22 mouse cellular contexts compared by ENCODE assay signal in the genomic region with DNA sequence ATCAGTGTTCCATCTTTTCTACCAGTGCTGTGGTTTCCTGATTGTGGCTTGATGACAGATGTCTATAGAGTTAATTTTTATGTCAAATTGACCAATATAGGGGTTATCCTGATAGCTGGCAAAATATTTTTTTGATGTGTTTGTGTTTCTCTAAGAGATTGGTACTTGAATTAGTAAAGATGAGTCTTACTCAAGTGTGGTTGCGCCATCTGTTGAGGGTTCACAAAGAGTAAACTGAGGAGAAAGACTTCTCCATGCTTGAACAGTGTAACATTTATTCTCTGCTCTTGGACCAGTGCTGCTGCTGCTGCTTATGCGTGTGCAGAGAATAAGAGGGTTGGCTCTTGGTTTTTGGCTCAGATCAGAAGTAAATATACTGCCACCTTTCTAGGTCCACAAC. TPM values are rescaled to one million over a fixed set of nuclear protein-coding genes. Genes with fewer than 3 reads are reported as not detected.
DNase-seq lines count a peak whose midpoint lies in the region; ATAC-seq lines count a peak whose summit lies in the region.
"Had no signal": no experiment of that assay in that cellular context is flagged by ENCODE, and none has a peak within 500 bp of the region (broad histone marks: within the 10 kb centered on the region; RNA-seq: fewer than 3 reads in every experiment).

No protein-coding gene starts in this region.

- no peak overlapping the region for H3K4me2 ChIP-seq in liver, embryonic 11.5 days
- H3K4me2 ChIP-seq: forebrain, embryonic 13.5 days; heart, embryonic 11.5 days; hindbrain, embryonic 12.5 days; hindbrain, embryonic 15.5 days had no signal

- H3K36me3 ChIP-seq in liver, embryonic 11.5 days (ENCODE audit: control insufficient read depth, insufficient read depth, low read length) = no peaks in the 10 kb centered on the region
- H3K36me3 ChIP-seq: forebrain, embryonic 10.5 days; hindbrain, embryonic 12.5 days; hindbrain, embryonic 15.5 days had no signal

- no peak for ATAC-seq in liver, embryonic 11.5 days (replicated peaks; ENCODE audit: low FRiP score)
- ATAC-seq: activated CD4-positive, CD25-positive, alpha-beta regulatory T cell, adult 4 months; forebrain, embryonic 13.5 days; forebrain, embryonic 16.5 days had no signal

- no peaks in the 10 kb centered on the region for H3K4me1 ChIP-seq in liver, embryonic 11.5 days (replicated peaks; ENCODE audit: control insufficient read depth, insufficient read depth, low read length)
- H3K4me1 ChIP-seq: forebrain, embryonic 10.5 days; forebrain, embryonic 13.5 days; hindbrain, embryonic 12.5 days; hindbrain, embryonic 15.5 days had no signal

- WGBS in liver, embryonic 11.5 days = 89% methylated on average over 2 of the region's 2 CpGs

- peak; percentile 31 for DNase-seq in thymus, postnatal 14 days
- no peak for DNase-seq in thymus, postnatal 10 days (ENCODE audit: low spot score in 2 of 2)
- DNase-seq in A20 (ENCODE audit: low read depth, low spot score) (peak; percentile 31), NIH3T3 (ENCODE audit: low read depth) (peak; percentile 12)
- no peak for DNase-seq in liver, embryonic 11.5 days (ENCODE audit: low spot score)
- no peak for DNase-seq in layer of hippocampus, postnatal 25 days (ENCODE audit: extremely low spot score in 1 of 2, low spot score in 1 of 2)
- DNase-seq: adrenal gland, adult 8-10 months; adrenal gland, postnatal 25 days; B cell, adult 2 months; cerebellum, adult 11-12 months; cerebellum, adult 8-10 months; cerebellum, postnatal 10 days; gastrocnemius, postnatal 10 days; gastrocnemius, postnatal 36 days; heart, adult 2 months had no signal

- H3K27ac ChIP-seq in liver, embryonic 11.5 days (ENCODE audit: low read depth, low read length) = no peak overlapping the region
- H3K27ac ChIP-seq: forebrain, embryonic 10.5 days; forebrain, embryonic 13.5 days; heart, adult 2 months; hindbrain, embryonic 12.5 days; hindbrain, embryonic 15.5 days had no signal

- no peaks in the 10 kb centered on the region for H3K27me3 ChIP-seq in liver, embryonic 11.5 days (replicated peaks; ENCODE audit: control insufficient read depth, insufficient read depth, low read length)
- H3K27me3 ChIP-seq: forebrain, embryonic 13.5 days; hindbrain, embryonic 12.5 days; hindbrain, embryonic 15.5 days had no signal

- H3K4me3 ChIP-seq in liver, embryonic 11.5 days (ENCODE audit: low read depth, low read length) = no peak overlapping the region
- H3K4me3 ChIP-seq: forebrain, embryonic 10.5 days; forebrain, embryonic 13.5 days; heart, adult 2 months; hindbrain, embryonic 12.5 days; hindbrain, embryonic 15.5 days had no signal

- no peak overlapping the region for H3K9ac ChIP-seq in liver, embryonic 11.5 days (ENCODE audit: low read depth, low read length)
- H3K9ac ChIP-seq: forebrain, embryonic 13.5 days; hindbrain, embryonic 12.5 days; hindbrain, embryonic 15.5 days had no signal

- no peaks in the 10 kb centered on the region for H3K9me3 ChIP-seq in liver, embryonic 11.5 days (ENCODE audit: control insufficient read depth, low read length)
- H3K9me3 ChIP-seq: forebrain, embryonic 10.5 days; forebrain, embryonic 13.5 days; hindbrain, embryonic 12.5 days; hindbrain, embryonic 15.5 days had no signal

RNA-seq across cellular contexts. Expression of a gene that starts 24.8 kb away (rescaled TPM):
- polyA plus RNA-seq in liver, embryonic 11.5 days (2014; fragmentation: Nextera tagmentation; extraction: Ambion mirVana) = 3.7 and 4.8 TPM in 2 replicates
- 1 to 10 TPM; 5.6 to 6.8 TPM for total RNA-seq in layer of hippocampus, postnatal 25 days (2021)

Comparison
In these comparisons a context has a peak if more than half of its experiments do, and no peak if none do; other contexts are left out.
1. DNase-seq: peak in thymus, postnatal 14 days (single experiment), A20 (single experiment) and NIH3T3 (single experiment); none in thymus, postnatal 10 days (0 of 2), liver, embryonic 11.5 days (single experiment) and layer of hippocampus, postnatal 25 days (0 of 2).